Mouse (Mus musculus) hindbrain, embryonic 16.5 days (tissue): ENCODE results near the gene Tmem108. TPM values are rescaled to one million over a fixed set of nuclear protein-coding genes. Genes with fewer than 3 reads are reported as not detected.

Experiments used
- ATAC-seq: fragments of 200-750 bp; cut with Nextera tagmentation; 2 replicates; pipeline ENCODE4 v1.8.0; 2017; ENCODE audit warnings: moderate TSS enrichment, moderate library complexity
- H3K27ac ChIP-seq: fragments of 300-500 bp; sonication (generic); 2 replicates; pipeline ENCODE4 v1.5.1; 2014; ENCODE audit warnings: low read depth, mild to moderate bottlenecking, control low read depth, low read length, moderate library complexity
- H3K27me3 ChIP-seq: fragments of 300-500 bp; sonication (generic); replicated peaks from 2 replicates; pipeline ENCODE4 v1.6.1; 2014; ENCODE audit warnings: low read length; ENCODE audit not compliant: control insufficient read depth, insufficient read depth
- H3K36me3 ChIP-seq: fragments of 300-500 bp; sonication (generic); 2 replicates; pipeline ENCODE4 v1.6.1; 2014; ENCODE audit warnings: mild to moderate bottlenecking, low read length, moderate library complexity, mixed read lengths; ENCODE audit not compliant: control insufficient read depth, insufficient read depth
- H3K4me1 ChIP-seq: fragments of 300-500 bp; sonication (generic); 2 replicates; pipeline ENCODE4 v1.6.1; 2014; ENCODE audit warnings: low read depth, low read length; ENCODE audit not compliant: control insufficient read depth, insufficient read depth
- H3K4me2 ChIP-seq: fragments of 300-500 bp; sonication (generic); 2 replicates; pipeline ENCODE4 v1.6.1; 2014; ENCODE audit warnings: mild to moderate bottlenecking, low read length, control low read depth, moderate library complexity
- H3K4me3 ChIP-seq: fragments of 300-500 bp; sonication (generic); 2 replicates; pipeline ENCODE4 v1.5.1; 2014; ENCODE audit warnings: mild to moderate bottlenecking, low read length, control low read depth, moderate library complexity
- H3K9ac ChIP-seq: fragments of 300-500 bp; sonication (generic); 2 replicates; pipeline ENCODE4 v1.6.1; 2014; ENCODE audit warnings: low read depth, mild to moderate bottlenecking, control low read depth, low read length, moderate library complexity
- H3K9me3 ChIP-seq: fragments of 300-500 bp; sonication (generic); 2 replicates; pipeline ENCODE4 v1.6.1; 2014; ENCODE audit warnings: mild to moderate bottlenecking, low read length, moderate library complexity; ENCODE audit not compliant: control insufficient read depth
- WGBS: fragments of 180-500 bp; shearing (Covaris S2); extraction: QIAGEN DNeasy Blood & Tissue Kit; methylation state at CpG from one replicate; pipeline ENCODE4 v1.1.7; 2014; 5-methylcytosine and 5-hydroxymethylcytosine counted together
- polyA plus RNA-seq: library from polyadenylated mRNA; unstranded; fragments of >200 nt; fragmentation: Nextera tagmentation; extraction: Ambion mirVana; gene quantifications from 2 replicates; pipeline ENCODE4 v1.2.1, GENCODE M21; 2015

Tmem108 gene
- polyA plus RNA-seq, 1 experiment from 2014 or later = 29.3 TPM

DNA sequence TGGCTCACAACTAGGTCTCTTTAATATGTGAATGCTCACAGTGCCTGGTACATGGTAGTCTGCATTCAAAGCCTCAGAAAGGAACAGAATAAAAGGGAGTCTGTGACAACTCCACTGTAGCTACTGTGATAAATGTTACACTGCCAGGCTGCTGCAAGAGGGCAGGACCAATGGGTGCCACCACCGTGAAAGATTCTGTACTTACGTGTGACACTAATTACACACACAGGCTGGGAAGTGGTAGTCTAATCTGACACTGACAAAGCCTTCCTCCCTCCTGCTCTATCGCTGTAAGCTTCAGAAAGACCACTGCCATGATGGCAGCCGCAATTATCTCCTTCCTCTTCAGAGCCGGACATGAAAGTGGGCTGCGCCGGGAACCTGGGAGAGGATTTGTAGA, 292.7 kb downstream of the Tmem108 start:
- no peak for ATAC-seq
- 83% methylated on average over 7 of the region's 7 CpGs for WGBS
- H3K9ac ChIP-seq = no peak overlapping the region

DNA sequence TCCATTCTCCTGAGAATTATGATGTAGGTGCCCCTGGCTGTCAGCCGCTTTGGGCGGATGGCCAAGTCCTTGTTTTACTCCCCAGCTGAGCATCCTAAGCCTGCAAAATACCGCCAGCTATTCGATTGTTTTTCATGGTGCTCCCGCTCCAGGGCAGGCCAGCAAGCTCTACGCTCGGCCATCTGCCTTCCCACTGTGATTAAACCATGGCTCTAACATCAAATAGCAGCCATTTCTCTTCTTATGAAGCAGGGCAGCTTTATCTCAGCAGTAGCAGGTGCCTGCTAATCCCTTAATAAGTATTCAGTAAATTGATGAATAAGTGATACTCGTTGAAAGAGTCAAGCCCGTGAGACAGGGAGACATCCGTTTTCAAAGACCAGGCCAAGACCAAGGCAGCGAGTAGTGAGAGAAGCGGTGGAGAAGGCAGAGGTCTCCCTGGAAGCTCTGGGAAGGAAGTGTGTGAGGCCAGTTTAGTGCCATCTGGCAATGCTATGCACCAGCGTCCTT, 295.9 kb downstream of the Tmem108 start:
- Histone ChIP-seq H3K9ac (no peak overlapping the region), H3K9me3 (no peaks in the 10 kb centered on the region), H3K4me2 (peak overlapping the region; percentile 5; the same call in 1 of the 2 replicates), H3K4me3 (no peak overlapping the region), H3K27me3 (no peaks in the 10 kb centered on the region), H3K27ac (peak overlapping the region; percentile 69), H3K4me1 (peaks cover 6% of the 10 kb centered on the region), H3K36me3 (no peaks in the 10 kb centered on the region)
- 27% methylated on average over 13 of the region's 13 CpGs for WGBS
- ATAC-seq = peak; percentile 70

More for the DNA sequence above, 292.7 kb downstream of the Tmem108 start:
- Histone ChIP-seq H3K27me3 (no peaks in the 10 kb centered on the region; the same call in 1 of the 2 replicates), H3K4me1 (peaks cover 16% of the 10 kb centered on the region), H3K9me3 (no peaks in the 10 kb centered on the region), H3K4me3 (no peak overlapping the region), H3K4me2 (no peak overlapping the region), H3K27ac (no peak overlapping the region), H3K36me3 (no peaks in the 10 kb centered on the region)

DNA sequence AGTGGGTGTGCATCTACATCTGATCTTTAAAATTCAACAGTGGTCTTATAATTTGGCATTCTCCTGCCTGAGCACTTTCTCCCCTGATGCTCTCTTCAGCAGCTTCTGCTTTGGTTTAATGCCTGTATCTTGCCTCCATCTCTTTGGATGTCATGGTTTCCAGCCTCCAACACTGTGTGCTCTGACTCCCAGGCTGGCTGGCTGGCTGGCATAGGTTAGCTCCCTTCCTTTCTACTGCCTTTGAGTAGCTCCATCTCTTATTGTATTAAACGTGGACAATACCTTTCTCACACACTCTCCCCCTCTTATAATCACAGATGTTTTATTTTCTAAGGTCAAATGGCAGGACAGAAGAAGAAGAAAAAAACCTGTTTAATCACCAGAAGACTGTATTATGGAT, 296.3 kb downstream of the Tmem108 start:
- Histone ChIP-seq H3K4me2 (no peak overlapping the region), H3K9ac (no peak overlapping the region), H3K36me3 (no peaks in the 10 kb centered on the region), H3K27ac (peak overlapping the region; percentile 69), H3K27me3 (no peaks in the 10 kb centered on the region), H3K4me3 (no peak overlapping the region), H3K4me1 (peaks cover 6% of the 10 kb centered on the region), H3K9me3 (no peaks in the 10 kb centered on the region)
- ATAC-seq = no peak
- 13% methylated on average over 1 of the region's 1 CpGs for WGBS

DNA sequence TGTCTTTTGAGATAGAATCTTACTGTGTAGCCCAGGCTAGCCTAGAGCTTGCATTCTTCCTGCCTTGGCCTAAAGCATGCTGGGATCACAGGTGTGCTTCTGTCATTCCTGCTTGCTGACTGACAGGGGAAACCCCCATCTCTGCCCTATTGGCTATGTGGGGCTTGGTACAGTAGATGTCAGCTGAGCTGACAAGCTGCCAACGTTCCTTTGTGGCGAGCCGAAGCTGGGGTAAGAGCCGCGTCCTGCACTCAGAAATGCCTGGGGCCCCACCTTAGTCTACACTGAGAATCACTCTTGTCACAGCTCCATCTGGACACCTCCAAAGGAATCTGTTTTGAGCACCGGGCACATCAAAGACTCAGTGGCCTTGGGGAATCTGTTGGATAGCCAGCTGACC, 297.8 kb downstream of the Tmem108 start:
- WGBS = 60% methylated on average over 6 of the region's 6 CpGs
- Histone ChIP-seq H3K27ac (no peak overlapping the region), H3K4me1 (peaks cover 6% of the 10 kb centered on the region), H3K27me3 (no peaks in the 10 kb centered on the region), H3K9me3 (no peaks in the 10 kb centered on the region), H3K36me3 (no peaks in the 10 kb centered on the region), H3K4me3 (no peak overlapping the region), H3K4me2 (no peak overlapping the region), H3K9ac (no peak overlapping the region)
- no peak for ATAC-seq

DNA sequence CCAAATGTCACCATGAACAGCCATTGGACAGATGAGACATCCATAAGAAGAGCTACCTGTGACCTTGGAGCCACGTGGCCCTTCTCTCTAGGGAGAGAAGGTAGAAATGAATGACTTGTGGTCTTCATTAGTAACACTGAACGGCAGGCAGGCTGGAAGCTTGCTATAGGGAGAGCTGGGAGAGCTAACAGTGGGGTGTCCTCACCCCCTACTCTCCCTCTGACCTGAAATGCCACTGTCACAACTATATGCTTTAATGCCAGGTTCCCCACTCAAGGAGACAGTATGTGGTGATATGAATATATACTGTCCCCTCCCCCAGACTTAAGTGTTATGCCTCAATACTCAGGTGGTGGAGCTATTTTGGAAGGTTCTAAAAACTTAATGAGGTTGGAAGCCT, 301.8 kb downstream of the Tmem108 start:
- H3K4me2 ChIP-seq = no peak overlapping the region
- WGBS = 54% methylated on average over 2 of the region's 2 CpGs

DNA sequence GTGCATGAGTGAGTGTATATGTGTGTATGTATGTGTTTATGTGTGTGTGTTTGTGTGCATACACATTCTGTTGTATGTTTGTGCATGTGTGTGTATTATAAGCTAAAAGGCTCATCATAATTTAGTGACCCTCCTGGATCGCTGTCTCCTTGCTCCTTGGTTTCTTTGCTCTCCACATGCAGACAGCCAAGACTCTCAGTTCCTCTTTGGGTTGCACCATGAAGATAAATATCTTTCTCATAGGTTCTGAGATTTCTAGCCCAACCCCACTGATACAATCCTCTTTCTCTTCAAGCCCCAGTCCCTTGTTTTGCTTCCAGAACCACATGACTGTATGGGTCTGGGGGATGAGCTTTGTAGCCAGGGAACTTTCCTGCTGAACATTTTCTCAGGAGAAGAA, 302.3 kb downstream of the Tmem108 start:
- Histone ChIP-seq H3K4me3 (no peak overlapping the region), H3K27ac (no peak overlapping the region), H3K27me3 (no peaks in the 10 kb centered on the region), H3K9ac (no peak overlapping the region), H3K4me2 (no peak overlapping the region), H3K36me3 (no peaks in the 10 kb centered on the region), H3K4me1 (no peaks in the 10 kb centered on the region), H3K9me3 (no peaks in the 10 kb centered on the region)
- WGBS = 88% methylated on average over 1 of the region's 1 CpGs
- no peak for ATAC-seq

More for the DNA sequence above, 301.8 kb downstream of the Tmem108 start:
- Histone ChIP-seq H3K4me1 (no peaks in the 10 kb centered on the region), H3K27me3 (no peaks in the 10 kb centered on the region), H3K27ac (no peak overlapping the region), H3K4me3 (no peak overlapping the region), H3K36me3 (no peaks in the 10 kb centered on the region), H3K9me3 (no peaks in the 10 kb centered on the region), H3K9ac (no peak overlapping the region)
- no peak for ATAC-seq

DNA sequence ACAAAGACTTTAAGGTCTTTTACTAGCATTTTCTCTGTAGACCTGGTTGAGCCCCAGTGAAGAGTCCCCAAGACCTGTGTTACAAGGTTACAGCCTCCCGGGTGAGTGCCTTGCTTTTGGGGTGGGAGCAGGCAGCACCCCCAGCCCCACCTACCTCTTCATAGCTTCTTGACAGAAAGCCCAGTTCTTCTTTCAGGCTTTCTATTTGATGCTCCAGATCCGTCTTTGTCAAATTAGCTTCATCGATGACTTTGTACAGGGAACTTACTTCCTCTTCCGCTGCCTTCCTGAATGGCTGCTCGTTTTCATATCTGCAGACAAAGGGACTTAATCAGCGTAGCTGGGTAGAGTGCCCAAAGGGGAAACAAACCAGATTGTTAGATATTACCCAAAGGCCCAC, 312.0 kb downstream of the Tmem108 start:
- Histone ChIP-seq H3K9me3 (no peaks in the 10 kb centered on the region), H3K36me3 (no peaks in the 10 kb centered on the region), H3K4me2 (no peak overlapping the region), H3K27ac (no peak overlapping the region), H3K27me3 (no peaks in the 10 kb centered on the region), H3K9ac (no peak overlapping the region), H3K4me1 (no peaks in the 10 kb centered on the region), H3K4me3 (no peak overlapping the region)
- ATAC-seq = no peak
- 52% methylated on average over 6 of the region's 6 CpGs for WGBS

DNA sequence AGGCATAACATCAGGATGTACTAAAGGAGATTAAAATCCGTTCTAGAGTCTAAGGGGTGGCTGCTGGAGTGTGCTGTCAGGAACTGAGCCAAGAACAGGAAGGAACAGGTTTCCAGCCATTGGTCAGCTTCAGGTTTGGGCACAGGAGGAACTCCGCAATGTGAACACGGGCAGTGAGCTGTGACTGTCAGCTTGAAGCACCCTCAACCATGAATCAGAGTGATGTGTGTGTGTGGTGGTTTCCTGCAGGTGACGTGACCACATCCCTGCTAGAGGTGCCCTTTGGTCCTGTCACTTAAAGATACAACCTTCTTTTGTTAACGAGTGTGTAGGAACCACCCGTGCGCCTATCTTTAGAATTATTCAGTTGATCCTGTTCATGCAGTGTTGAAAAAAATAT, 312.5 kb downstream of the Tmem108 start:
- H3K4me3 ChIP-seq = no peak overlapping the region
- no peaks in the 10 kb centered on the region for H3K27me3 ChIP-seq
- H3K4me2 ChIP-seq = no peak overlapping the region
- H3K4me1 ChIP-seq = no peaks in the 10 kb centered on the region; the same call in 1 of the 2 replicates
- no peak overlapping the region for H3K9ac ChIP-seq
- no peak overlapping the region for H3K27ac ChIP-seq
- 82% methylated on average over 7 of the region's 7 CpGs for WGBS
- no peak for ATAC-seq
- H3K9me3 ChIP-seq = no peaks in the 10 kb centered on the region
- no peaks in the 10 kb centered on the region for H3K36me3 ChIP-seq

DNA sequence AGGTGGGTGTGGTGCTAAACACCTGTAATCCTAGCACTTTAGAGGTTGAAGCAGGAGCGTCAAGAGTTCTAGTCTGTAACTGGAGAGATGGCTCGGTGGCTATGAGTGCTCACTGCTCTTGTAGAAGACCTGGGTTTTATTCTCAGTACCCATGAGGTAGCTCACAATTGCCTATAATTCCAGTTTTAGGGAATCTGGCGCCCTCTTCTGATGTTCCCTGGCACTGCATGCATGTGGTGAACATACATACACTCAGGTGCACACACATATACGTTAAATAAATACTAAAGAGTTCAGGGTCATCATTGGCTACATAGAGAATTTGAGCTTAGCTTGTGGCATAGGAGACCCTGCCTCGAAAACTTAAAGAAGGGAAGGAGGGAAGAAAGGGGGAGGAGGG, 317.0 kb downstream of the Tmem108 start:
- Histone ChIP-seq H3K27me3 (no peaks in the 10 kb centered on the region), H3K4me1 (peaks cover 12% of the 10 kb centered on the region), H3K36me3 (no peaks in the 10 kb centered on the region), H3K4me3 (no peak overlapping the region), H3K9me3 (no peaks in the 10 kb centered on the region), H3K4me2 (no peak overlapping the region), H3K27ac (no peak overlapping the region), H3K9ac (no peak overlapping the region)
- ATAC-seq = no peak
- 91% methylated on average over 5 of the region's 5 CpGs for WGBS

DNA sequence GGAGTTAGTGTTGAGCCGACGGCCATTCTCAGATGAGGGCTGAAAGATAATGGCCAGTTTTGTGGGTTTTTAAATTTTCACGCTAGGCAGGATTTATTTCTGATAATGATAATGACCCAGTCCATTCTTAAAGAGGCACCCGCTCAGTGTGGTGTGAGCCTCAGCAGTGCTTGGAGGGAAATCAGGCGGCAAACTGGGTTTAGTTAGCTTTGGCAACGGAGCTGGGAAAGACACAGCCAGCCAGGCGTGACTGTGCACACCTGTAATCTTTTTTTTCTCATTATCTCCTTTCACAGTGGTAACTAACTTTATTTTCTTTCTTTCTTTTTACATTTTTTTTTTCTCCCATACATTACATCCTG, 317.8 kb downstream of the Tmem108 start:
- Histone ChIP-seq H3K4me2 (peak overlapping the region; percentile 8), H3K27me3 (no peaks in the 10 kb centered on the region), H3K27ac (peak overlapping the region; percentile 46; the same call in 1 of the 2 replicates), H3K4me3 (no peak overlapping the region), H3K9ac (no peak overlapping the region), H3K9me3 (no peaks in the 10 kb centered on the region), H3K36me3 (no peaks in the 10 kb centered on the region), H3K4me1 (peaks cover 12% of the 10 kb centered on the region)
- ATAC-seq = 0 out of 2 replicates have a peak, but pooled peaks have one; percentile 17
- 25% methylated on average over 7 of the region's 7 CpGs for WGBS
